8 mouse cellular contexts compared by ENCODE assay signal in the genomic region with DNA sequence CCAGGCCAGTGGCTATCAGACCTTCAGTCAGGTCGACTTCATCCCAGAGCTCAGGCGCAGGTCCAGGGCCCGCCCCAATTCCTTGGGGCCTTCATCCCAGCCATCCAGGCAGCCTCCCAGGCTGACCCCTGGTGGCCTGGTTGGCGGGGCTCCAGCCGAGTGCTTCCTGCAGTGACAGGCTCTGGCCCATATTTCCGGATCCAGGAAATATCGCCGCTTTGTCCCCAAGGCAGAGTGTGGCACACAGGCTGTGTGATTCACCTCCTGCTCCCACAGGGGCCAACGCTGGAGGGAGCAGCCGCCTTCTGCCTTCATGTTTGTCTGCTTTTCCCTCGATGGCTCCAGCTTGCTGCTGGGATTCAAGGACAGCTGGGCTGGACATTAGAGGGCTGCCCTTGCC. TPM values are rescaled to one million over a fixed set of nuclear protein-coding genes. Genes with fewer than 3 reads are reported as not detected.
DNase-seq lines count a peak whose midpoint lies in the region; ATAC-seq and TF ChIP-seq lines count a peak whose summit lies in the region.

No protein-coding gene starts in this region.

- H3K27ac ChIP-seq in heart, embryonic 13.5 days (replicated peaks), result peak overlapping the region; percentile 81
- H3K27ac ChIP-seq in neural tube, embryonic 15.5 days (replicated peaks), result peak overlapping the region; percentile 10; the same call in 1 of the 2 replicates
- no peak overlapping the region for H3K27ac ChIP-seq in thymus, adult 2 months (ENCODE audit: control insufficient read depth, insufficient read depth, low read length)

- no peak for TF ChIP-seq POLR2A in thymus, adult 2 months (IDR thresholded peaks at IDR 0.05; ENCODE audit: control insufficient read depth, extremely low read depth, insufficient read depth, low read length, poor library complexity)

- peaks cover 48% of the 10 kb centered on the region for H3K4me1 ChIP-seq in heart, embryonic 13.5 days
- peaks cover 37% of the 10 kb centered on the region for H3K4me1 ChIP-seq in neural tube, embryonic 15.5 days
- no peaks in the 10 kb centered on the region for H3K4me1 ChIP-seq in thymus, adult 2 months (replicated peaks; ENCODE audit: control insufficient read depth, insufficient read depth, low read length)

- peak; percentile 17; the same call in 1 of the 2 replicates for ATAC-seq in heart, embryonic 13.5 days (ENCODE audit: extremely low read depth, insufficient number of reproducible peaks, low FRiP score, low TSS enrichment)
- no peak for ATAC-seq in neural tube, embryonic 15.5 days (ENCODE audit: low FRiP score)

- H3K4me3 ChIP-seq in heart, embryonic 13.5 days, result no peak overlapping the region
- H3K4me3 ChIP-seq in neural tube, embryonic 15.5 days (replicated peaks), result no peak overlapping the region
- H3K4me3 ChIP-seq in thymus, adult 2 months (ENCODE audit: control insufficient read depth, insufficient read depth, low read length), result no peak overlapping the region

- WGBS in heart, embryonic 13.5 days, result 27% methylated on average over 11 of the region's 11 CpGs
- WGBS in neural tube, embryonic 15.5 days, result 44% methylated on average over 11 of the region's 11 CpGs
- WGBS in thymus, adult 2 months, result 88% methylated on average over 11 of the region's 11 CpGs

- TF ChIP-seq CTCF in thymus, adult 2 months (IDR thresholded peaks at IDR 0.05; ENCODE audit: borderline replicate concordance, control insufficient read depth, extremely low read depth, insufficient read depth, low read length, poor library complexity), result no peak

- DNase-seq in 3T3-L1 (ENCODE audit: low read depth, low spot score), result peak; percentile 93
- DNase-seq in MN1 (ENCODE audit: low spot score), result peak; percentile 97
- peak; percentile 74 to 80 for DNase-seq in cerebellum, postnatal 36 days
- peak; percentile 96 to 97 for DNase-seq in kidney, postnatal 25 days
- no peak for DNase-seq in thymus, adult 2 months
- no peak for DNase-seq in left cerebral cortex, adult 11 months (ENCODE audit: low spot score)

- H3K36me3 ChIP-seq in heart, embryonic 13.5 days, result peaks cover 33% of the 10 kb centered on the region
- peaks cover 22% of the 10 kb centered on the region for H3K36me3 ChIP-seq in neural tube, embryonic 15.5 days
- H3K36me3 ChIP-seq in thymus, adult 2 months (ENCODE audit: control insufficient read depth, insufficient read depth, low read length), result no peaks in the 10 kb centered on the region

- no peak overlapping the region for H3K4me2 ChIP-seq in heart, embryonic 13.5 days
- no peak overlapping the region for H3K4me2 ChIP-seq in neural tube, embryonic 15.5 days

- H3K9me3 ChIP-seq in heart, embryonic 13.5 days, result no peaks in the 10 kb centered on the region
- no peaks in the 10 kb centered on the region for H3K9me3 ChIP-seq in neural tube, embryonic 15.5 days (replicated peaks)

- peak overlapping the region; percentile 56; the same call in 1 of the 2 replicates for H3K9ac ChIP-seq in heart, embryonic 13.5 days
- no peak overlapping the region for H3K9ac ChIP-seq in neural tube, embryonic 15.5 days (replicated peaks)

- H3K27me3 ChIP-seq in heart, embryonic 13.5 days (replicated peaks), result no peaks in the 10 kb centered on the region
- no peaks in the 10 kb centered on the region for H3K27me3 ChIP-seq in neural tube, embryonic 15.5 days (replicated peaks)
- H3K27me3 ChIP-seq in thymus, adult 2 months (ENCODE audit: control insufficient read depth, insufficient read depth, low read length), result no peaks in the 10 kb centered on the region

RNA-seq across cellular contexts. Expression of gene Gtpbp3, which starts 8.6 kb away (rescaled TPM):
- polyA plus RNA-seq in heart, embryonic 13.5 days (2015; fragmentation: Nextera tagmentation; extraction: Ambion mirVana), result 11.6 and 12.6 TPM in 2 replicates
- 15.4 and 17.1 TPM in 2 replicates for polyA plus RNA-seq in neural tube, embryonic 15.5 days (2015; fragmentation: Nextera tagmentation; extraction: Ambion mirVana)
- 56.8 and 58.7 TPM in 2 replicates for polyA plus RNA-seq in thymus, adult 2 months (2012; rRNA removed)

RNA-seq across cellular contexts. Expression of gene Ano8, which starts 10.7 kb away (rescaled TPM):
- 0.63 and 0.78 TPM in 2 replicates for polyA plus RNA-seq in heart, embryonic 13.5 days (2015; fragmentation: Nextera tagmentation; extraction: Ambion mirVana)
- polyA plus RNA-seq in neural tube, embryonic 15.5 days (2015; fragmentation: Nextera tagmentation; extraction: Ambion mirVana), result 5.7 and 6.8 TPM in 2 replicates
- polyA plus RNA-seq in thymus, adult 2 months (2012; rRNA removed), result 34.8 and 40.7 TPM in 2 replicates

RNA-seq across cellular contexts. Expression of gene Plvap, which starts 15.1 kb away (rescaled TPM):
- 133 and 135 TPM in 2 replicates for polyA plus RNA-seq in heart, embryonic 13.5 days (2015; fragmentation: Nextera tagmentation; extraction: Ambion mirVana)
- 9.5 and 21.1 TPM in 2 replicates for polyA plus RNA-seq in neural tube, embryonic 15.5 days (2015; fragmentation: Nextera tagmentation; extraction: Ambion mirVana)
- polyA plus RNA-seq in thymus, adult 2 months (2012; rRNA removed), result 59.2 and 62.6 TPM in 2 replicates

RNA-seq across cellular contexts. Expression of gene Dda1, which starts 27.5 kb away (rescaled TPM):
- 75.6 and 87.1 TPM in 2 replicates for polyA plus RNA-seq in heart, embryonic 13.5 days (2015; fragmentation: Nextera tagmentation; extraction: Ambion mirVana)
- 223 and 252 TPM in 2 replicates for polyA plus RNA-seq in neural tube, embryonic 15.5 days (2015; fragmentation: Nextera tagmentation; extraction: Ambion mirVana)
- polyA plus RNA-seq in thymus, adult 2 months (2012; rRNA removed), result 201 and 216 TPM in 2 replicates

RNA-seq across cellular contexts. Expression of gene Ccdc194, which starts 29.0 kb away (rescaled TPM):
- 0.48 and 0.65 TPM in 2 replicates for polyA plus RNA-seq in heart, embryonic 13.5 days (2015; fragmentation: Nextera tagmentation; extraction: Ambion mirVana)
- 0.13 TPM in 2 replicates for polyA plus RNA-seq in neural tube, embryonic 15.5 days (2015; fragmentation: Nextera tagmentation; extraction: Ambion mirVana)
- 0.09 and 0.11 TPM in 2 replicates for polyA plus RNA-seq in thymus, adult 2 months (2012; rRNA removed)

Comparison
In these comparisons a context has a peak if more than half of its experiments do, and no peak if none do; other contexts are left out.
1. DNase-seq: peak in 3T3-L1 (single experiment), MN1 (single experiment), cerebellum, postnatal 36 days (2 of 2) and kidney, postnatal 25 days (2 of 2); none in thymus, adult 2 months (single experiment) and left cerebral cortex, adult 11 months (single experiment).